Mouse (Mus musculus): ENCODE data around the gene Mfsd6. TPM values are rescaled to one million over a fixed set of nuclear protein-coding genes. Genes with fewer than 3 reads are reported as not detected.

Mfsd6 gene
- polyA plus RNA-seq, 1 experiment, result 23.2 TPM

- no peak for TF ChIP-seq CTCF (IDR thresholded peaks at IDR 0.05; ENCODE audit: insufficient read depth, low read length)
- TF ChIP-seq POLR2A (IDR thresholded peaks at IDR 0.05; ENCODE audit: borderline replicate concordance, extremely low read depth, low read depth, low read length), result no peak
- Histone ChIP-seq H3K4me1 (ENCODE audit: control insufficient read depth, insufficient read depth, low read length) (peaks cover 10% of the 10 kb centered on the region), H3K4me3 (replicated peaks; ENCODE audit: extremely low read depth, low read depth, low read length) (no peak overlapping the region)
- 24% methylated on average over 3 of the region's 3 CpGs for WGBS
- DNase-seq, result peak; percentile 36
Observed at GRCm38 (mm10) chr1:52676621-52677020, 50.6 kb downstream of the Mfsd6 start.

GRCm38 (mm10) chr1:52675561-52676551 lies 51.4 kb downstream of the Mfsd6 start:
- no peak for DNase-seq
- whole genome bisulfite sequencing, result 27% methylated on average over 7 of the region's 7 CpGs
- H3K4me1 ChIP-seq (ENCODE audit: control insufficient read depth, insufficient read depth, low read length), result peaks cover 10% of the 10 kb centered on the region
- no peak overlapping the region for H3K4me3 ChIP-seq (replicated peaks; ENCODE audit: extremely low read depth, low read depth, low read length)
- TF ChIP-seq POLR2A (IDR thresholded peaks at IDR 0.05; ENCODE audit: borderline replicate concordance, extremely low read depth, low read depth, low read length) (no peak), CTCF (IDR thresholded peaks at IDR 0.05; ENCODE audit: insufficient read depth, low read length) (no peak)

- 95% methylated on average over 1 of the region's 1 CpGs for WGBS
- TF ChIP-seq CTCF (IDR thresholded peaks at IDR 0.05; ENCODE audit: insufficient read depth, low read length) (no peak), POLR2A (IDR thresholded peaks at IDR 0.05; ENCODE audit: borderline replicate concordance, extremely low read depth, low read depth, low read length) (no peak)
- Histone ChIP-seq H3K4me3 (replicated peaks; ENCODE audit: extremely low read depth, low read depth, low read length) (no peak overlapping the region), H3K4me1 (ENCODE audit: control insufficient read depth, insufficient read depth, low read length) (no peaks in the 10 kb centered on the region)
- DNase-seq, result no peak
Observed at GRCm38 (mm10) chr1:52669931-52670330, 57.3 kb downstream of the Mfsd6 start.

- 64% methylated on average over 7 of the region's 7 CpGs for WGBS
- DNase-seq, result no peak
- TF ChIP-seq POLR2A (IDR thresholded peaks at IDR 0.05; ENCODE audit: borderline replicate concordance, extremely low read depth, low read depth, low read length) (no peak), CTCF (IDR thresholded peaks at IDR 0.05; ENCODE audit: insufficient read depth, low read length) (no peak)
- Histone ChIP-seq H3K4me1 (ENCODE audit: control insufficient read depth, insufficient read depth, low read length) (no peaks in the 10 kb centered on the region), H3K4me3 (replicated peaks; ENCODE audit: extremely low read depth, low read depth, low read length) (no peak overlapping the region)
Observed at GRCm38 (mm10) chr1:52668743-52669323, 58.4 kb downstream of the Mfsd6 start.

GRCm38 (mm10) chr1:52663228-52663627 lies 64.0 kb downstream of the Mfsd6 start:
- TF ChIP-seq POLR2A (IDR thresholded peaks at IDR 0.05; ENCODE audit: borderline replicate concordance, extremely low read depth, low read depth, low read length) (no peak), CTCF (IDR thresholded peaks at IDR 0.05; ENCODE audit: insufficient read depth, low read length) (no peak)
- DNase-seq, result no peak
- no peaks in the 10 kb centered on the region for H3K4me1 ChIP-seq (ENCODE audit: control insufficient read depth, insufficient read depth, low read length)
- no peak overlapping the region for H3K4me3 ChIP-seq (replicated peaks; ENCODE audit: extremely low read depth, low read depth, low read length)
- 95% methylated on average over 7 of the region's 7 CpGs for WGBS

GRCm38 (mm10) chr1:52660765-52661164 lies 66.5 kb downstream of the Mfsd6 start:
- no peaks in the 10 kb centered on the region for H3K4me1 ChIP-seq (ENCODE audit: control insufficient read depth, insufficient read depth, low read length)
- WGBS, result 62% methylated on average over 12 of the region's 12 CpGs

GRCm38 (mm10) chr1:52660278-52660677 lies 67.0 kb downstream of the Mfsd6 start:
- DNase-seq, result no peak
- no peak for TF ChIP-seq POLR2A (IDR thresholded peaks at IDR 0.05; ENCODE audit: borderline replicate concordance, extremely low read depth, low read depth, low read length)
- no peak for TF ChIP-seq CTCF (IDR thresholded peaks at IDR 0.05; ENCODE audit: insufficient read depth, low read length)
- H3K4me1 ChIP-seq (ENCODE audit: control insufficient read depth, insufficient read depth, low read length), result no peaks in the 10 kb centered on the region
- H3K4me3 ChIP-seq (replicated peaks; ENCODE audit: extremely low read depth, low read depth, low read length), result no peak overlapping the region
- 73% methylated on average over 2 of the region's 2 CpGs for WGBS

More at GRCm38 (mm10) chr1:52660765-52661164, 66.5 kb downstream of the Mfsd6 start:
- no peak for DNase-seq
- no peak overlapping the region for H3K4me3 ChIP-seq (replicated peaks; ENCODE audit: extremely low read depth, low read depth, low read length)
- TF ChIP-seq CTCF (IDR thresholded peaks at IDR 0.05; ENCODE audit: insufficient read depth, low read length), result no peak
- TF ChIP-seq POLR2A (IDR thresholded peaks at IDR 0.05; ENCODE audit: borderline replicate concordance, extremely low read depth, low read depth, low read length), result no peak

- WGBS, result 91% methylated on average over 7 of the region's 7 CpGs
- DNase-seq, result no peak
- no peak overlapping the region for H3K4me3 ChIP-seq (replicated peaks; ENCODE audit: extremely low read depth, low read depth, low read length)
- H3K4me1 ChIP-seq (ENCODE audit: control insufficient read depth, insufficient read depth, low read length), result no peaks in the 10 kb centered on the region
- TF ChIP-seq POLR2A (IDR thresholded peaks at IDR 0.05; ENCODE audit: borderline replicate concordance, extremely low read depth, low read depth, low read length) (no peak), CTCF (IDR thresholded peaks at IDR 0.05; ENCODE audit: insufficient read depth, low read length) (no peak)
Observed at GRCm38 (mm10) chr1:52658160-52658559, 69.1 kb downstream of the Mfsd6 start.

GRCm38 (mm10) chr1:52655153-52655552 lies 72.1 kb downstream of the Mfsd6 start:
- WGBS, result 67% methylated on average over 4 of the region's 4 CpGs
- Histone ChIP-seq H3K4me3 (replicated peaks; ENCODE audit: extremely low read depth, low read depth, low read length) (no peak overlapping the region), H3K4me1 (ENCODE audit: control insufficient read depth, insufficient read depth, low read length) (peaks cover 3% of the 10 kb centered on the region; the same call in 1 of the 2 replicates)
- no peak for DNase-seq
- TF ChIP-seq POLR2A (IDR thresholded peaks at IDR 0.05; ENCODE audit: borderline replicate concordance, extremely low read depth, low read depth, low read length) (no peak), CTCF (IDR thresholded peaks at IDR 0.05; ENCODE audit: insufficient read depth, low read length) (no peak)

Measured in lung, adult 2 months (tissue).